Mouse (Mus musculus) lung, embryonic 16.5 days (tissue): ENCODE results near the gene Nav2. TPM values are rescaled to one million over a fixed set of nuclear protein-coding genes. Genes with fewer than 3 reads are reported as not detected.

Source experiments
- ATAC-seq: fragments of 200-750 bp; cut with Nextera tagmentation; 2 replicates; pipeline ENCODE4 v1.8.0; 2017; ENCODE audit warnings: low read depth, mild to moderate bottlenecking, moderate library complexity
- H3K27ac ChIP-seq: fragments of 300-500 bp; sonication (generic); 2 replicates; pipeline ENCODE4 v1.5.1; 2014; ENCODE audit warnings: mild to moderate bottlenecking, control low read depth, low read length
- H3K27me3 ChIP-seq: fragments of 300-500 bp; sonication (generic); 2 replicates; pipeline ENCODE4 v1.6.1; 2014; ENCODE audit warnings: low read depth, low read length, mixed read lengths; ENCODE audit not compliant: control insufficient read depth, insufficient read depth
- H3K36me3 ChIP-seq: fragments of 300-500 bp; sonication (generic); 2 replicates; pipeline ENCODE4 v1.6.1; 2014; ENCODE audit warnings: low read length; ENCODE audit not compliant: control insufficient read depth, insufficient read depth
- H3K4me1 ChIP-seq: fragments of 300-500 bp; sonication (generic); replicated peaks from 2 replicates; pipeline ENCODE4 v1.6.1; 2014; ENCODE audit warnings: low read length, mixed read lengths; ENCODE audit not compliant: control insufficient read depth, insufficient read depth
- H3K4me2 ChIP-seq: fragments of 300-500 bp; sonication (generic); 2 replicates; pipeline ENCODE4 v1.6.1; 2014; ENCODE audit warnings: low read depth, low read length, control low read depth
- H3K4me3 ChIP-seq: fragments of 300-500 bp; sonication (generic); 2 replicates; pipeline ENCODE4 v1.5.1; 2014; ENCODE audit warnings: mild to moderate bottlenecking, low read length, control low read depth
- H3K9ac ChIP-seq: fragments of 300-500 bp; sonication (generic); 2 replicates; pipeline ENCODE4 v1.6.1; 2014; ENCODE audit warnings: low read length, control low read depth
- H3K9me3 ChIP-seq: fragments of 300-500 bp; sonication (generic); 2 replicates; pipeline ENCODE4 v1.6.1; 2016; ENCODE audit warnings: low read length; ENCODE audit not compliant: control insufficient read depth
- WGBS: fragments of 180-500 bp; shearing (Covaris S2); extraction: QIAGEN DNeasy Blood & Tissue Kit; methylation state at CpG from one replicate; pipeline ENCODE4 v1.1.7; 2014; 5-methylcytosine and 5-hydroxymethylcytosine counted together
- polyA plus RNA-seq: library from polyadenylated mRNA; unstranded; fragments of >200 nt; fragmentation: Nextera tagmentation; extraction: Ambion mirVana; gene quantifications from 2 replicates; pipeline ENCODE4 v1.2.1, GENCODE M21; 2015

Gene Nav2
- polyA plus RNA-seq, 1 experiment from 2014 or later: 27.3 TPM

DNA sequence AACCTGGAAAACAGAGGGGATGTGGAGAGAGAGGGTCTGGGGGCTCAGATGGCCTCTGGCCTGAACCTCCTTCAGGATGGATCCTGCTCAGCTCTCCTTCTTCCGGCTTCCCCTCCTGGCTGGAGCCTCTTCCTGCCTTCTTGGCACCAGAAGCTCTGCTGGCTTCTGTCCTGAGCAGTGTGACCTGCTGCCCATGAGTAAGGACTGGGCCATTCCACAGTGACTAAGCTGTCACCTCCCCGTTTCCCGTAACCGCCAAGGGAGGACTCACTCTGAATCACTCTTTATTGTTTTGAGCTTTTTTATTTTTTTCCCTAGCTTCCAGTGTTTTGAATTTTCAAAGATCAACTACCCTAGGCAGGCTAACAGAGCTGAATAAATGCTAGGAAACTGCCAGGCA, 304.5 kb downstream of the Nav2 start:
- Histone ChIP-seq H3K4me2 (no peak overlapping the region), H3K9ac (no peak overlapping the region), H3K4me1 (no peaks in the 10 kb centered on the region), H3K36me3 (no peaks in the 10 kb centered on the region), H3K27ac (no peak overlapping the region), H3K4me3 (no peak overlapping the region), H3K9me3 (no peaks in the 10 kb centered on the region), H3K27me3 (no peaks in the 10 kb centered on the region)
- WGBS: 71% methylated on average over 4 of the region's 4 CpGs
- ATAC-seq: no peak

DNA sequence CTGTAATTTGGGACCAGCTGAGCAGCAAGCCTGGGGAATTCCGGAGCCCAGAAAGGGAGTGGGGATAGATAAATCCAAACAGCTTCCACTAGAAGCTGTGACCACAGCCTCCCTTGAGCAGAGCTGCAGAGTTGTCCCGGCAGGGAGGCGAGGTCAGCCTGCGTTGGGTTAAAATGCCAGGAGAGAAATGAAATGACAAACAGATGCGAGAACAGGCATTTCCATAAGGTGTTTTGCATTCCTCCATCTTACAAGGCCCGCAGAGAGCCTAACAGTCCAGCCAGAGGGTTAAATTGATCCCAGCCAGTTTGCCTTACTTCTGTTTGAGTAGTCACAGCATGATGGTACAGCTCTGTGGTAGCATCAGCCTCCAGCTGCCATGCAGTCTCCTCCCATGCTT, 309.3 kb downstream of the Nav2 start:
- Histone ChIP-seq H3K9me3 (no peaks in the 10 kb centered on the region; the same call in 1 of the 2 replicates), H3K4me1 (no peaks in the 10 kb centered on the region), H3K4me2 (no peak overlapping the region), H3K36me3 (no peaks in the 10 kb centered on the region), H3K9ac (no peak overlapping the region), H3K27me3 (no peaks in the 10 kb centered on the region), H3K27ac (no peak overlapping the region), H3K4me3 (no peak overlapping the region)
- 67% methylated on average over 6 of the region's 6 CpGs for WGBS
- ATAC-seq: no peak

DNA sequence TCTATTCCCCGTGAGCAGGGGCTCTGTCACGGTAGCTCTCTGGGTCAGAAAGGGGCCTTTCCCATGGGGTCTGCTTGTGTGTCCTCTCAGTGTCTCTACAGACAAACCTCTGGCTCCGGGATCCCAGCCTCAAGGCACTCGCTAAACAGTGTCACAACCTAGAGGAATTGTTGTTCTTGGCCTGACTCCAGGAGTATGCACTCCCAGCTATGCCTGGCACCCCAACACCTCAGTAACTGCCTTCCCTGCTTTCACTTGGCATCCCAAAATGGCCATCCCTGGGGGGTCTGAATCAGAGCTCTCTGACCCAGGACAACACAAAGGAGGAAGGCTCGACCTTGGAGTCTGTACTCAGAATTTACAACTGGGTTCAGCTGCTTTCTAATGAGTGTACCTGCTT, 317.2 kb downstream of the Nav2 start:
- Histone ChIP-seq H3K4me1 (0 out of 2 replicates have a peak, but pooled peaks cover 2% of the 10 kb centered on the region), H3K9me3 (no peaks in the 10 kb centered on the region; the same call in 1 of the 2 replicates), H3K27me3 (no peaks in the 10 kb centered on the region), H3K4me2 (no peak overlapping the region), H3K27ac (no peak overlapping the region), H3K4me3 (no peak overlapping the region), H3K9ac (no peak overlapping the region), H3K36me3 (no peaks in the 10 kb centered on the region)
- WGBS: 48% methylated on average over 5 of the region's 5 CpGs
- ATAC-seq: peak; percentile 41

DNA sequence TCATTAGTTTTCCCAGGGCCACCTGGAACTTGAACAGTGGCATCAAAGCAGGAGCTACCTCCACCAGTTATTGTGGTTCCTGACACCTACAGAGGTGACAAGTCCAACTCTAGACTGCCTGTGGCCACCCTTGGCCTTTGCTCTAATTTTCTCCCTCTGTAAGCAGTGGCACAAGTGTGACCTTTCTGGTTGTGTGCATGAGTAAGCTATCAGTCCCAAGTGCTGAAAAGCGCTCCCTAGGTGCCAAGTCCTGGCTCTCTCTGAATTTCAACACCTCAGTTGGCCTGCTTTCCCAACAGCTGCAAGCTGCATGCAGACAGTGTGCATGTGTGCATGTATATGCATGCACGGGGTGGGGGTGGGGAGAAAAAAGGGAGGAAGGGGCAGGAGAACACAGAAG, 324.5 kb downstream of the Nav2 start:
- WGBS: 79% methylated on average over 2 of the region's 2 CpGs
- ATAC-seq: no peak
- no peaks in the 10 kb centered on the region for H3K9me3 ChIP-seq

DNA sequence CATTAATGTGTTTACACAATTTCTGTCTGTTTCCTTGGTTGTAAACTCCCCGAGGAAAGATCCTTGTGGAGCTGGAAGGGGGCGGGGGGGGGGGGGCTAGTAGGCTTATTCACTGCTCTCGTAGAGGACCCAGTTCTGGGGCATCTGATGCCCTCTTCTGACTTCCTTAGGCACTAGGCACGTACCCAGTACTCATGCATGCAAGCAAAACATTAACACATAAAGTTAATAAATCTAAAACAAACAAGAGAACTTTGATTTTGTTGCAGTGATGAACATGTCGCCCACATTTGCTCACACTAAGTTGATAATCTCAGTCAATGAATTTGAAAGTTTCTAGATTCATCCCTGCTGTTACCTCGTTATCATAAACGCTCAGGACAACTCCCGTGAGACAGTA, 325.8 kb downstream of the Nav2 start:
- H3K36me3 ChIP-seq: no peaks in the 10 kb centered on the region
- no peak overlapping the region for H3K27ac ChIP-seq
- H3K9me3 ChIP-seq: no peaks in the 10 kb centered on the region
- no peak overlapping the region for H3K4me3 ChIP-seq
- H3K4me1 ChIP-seq: peaks cover 14% of the 10 kb centered on the region
- no peak overlapping the region for H3K4me2 ChIP-seq
- no peak overlapping the region for H3K9ac ChIP-seq
- ATAC-seq: no peak
- no peaks in the 10 kb centered on the region for H3K27me3 ChIP-seq
- WGBS: 52% methylated on average over 8 of the region's 8 CpGs

More for the DNA sequence above, 324.5 kb downstream of the Nav2 start:
- H3K27me3 ChIP-seq: no peaks in the 10 kb centered on the region
- H3K27ac ChIP-seq: no peak overlapping the region
- no peak overlapping the region for H3K9ac ChIP-seq
- H3K4me2 ChIP-seq: no peak overlapping the region
- H3K4me1 ChIP-seq: peaks cover 14% of the 10 kb centered on the region
- no peak overlapping the region for H3K4me3 ChIP-seq
- no peaks in the 10 kb centered on the region for H3K36me3 ChIP-seq

DNA sequence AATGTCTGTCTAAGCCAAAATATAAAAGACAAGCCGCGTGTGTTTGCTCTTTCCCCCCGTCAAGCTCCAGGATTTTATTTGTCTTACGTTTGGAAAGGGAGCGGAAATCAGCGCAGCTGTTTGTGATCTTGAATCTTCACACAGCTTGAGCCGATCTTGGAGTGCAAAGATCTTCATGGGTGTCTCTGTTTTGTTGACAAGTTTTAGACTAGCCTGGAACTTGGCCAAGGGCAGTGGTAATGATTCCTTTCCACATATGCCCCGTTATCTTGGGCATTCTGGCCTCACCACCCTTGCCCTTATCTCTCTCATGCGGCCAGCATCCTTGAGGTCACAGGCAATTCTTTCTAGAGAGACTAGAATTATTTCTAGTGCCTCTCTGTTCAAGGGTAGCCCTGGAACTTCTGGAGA, 326.8 kb downstream of the Nav2 start:
- no peaks in the 10 kb centered on the region for H3K27me3 ChIP-seq
- H3K4me3 ChIP-seq: no peak overlapping the region
- H3K4me2 ChIP-seq: no peak overlapping the region
- H3K27ac ChIP-seq: 0 out of 2 replicates have a peak overlapping the region, but pooled peaks have one; percentile 5
- peaks cover 14% of the 10 kb centered on the region for H3K4me1 ChIP-seq
- H3K9me3 ChIP-seq: no peaks in the 10 kb centered on the region
- no peaks in the 10 kb centered on the region for H3K36me3 ChIP-seq
- 0 out of 2 replicates have a peak, but pooled peaks have one; percentile 6 for ATAC-seq
- WGBS: 28% methylated on average over 9 of the region's 9 CpGs
- no peak overlapping the region for H3K9ac ChIP-seq

DNA sequence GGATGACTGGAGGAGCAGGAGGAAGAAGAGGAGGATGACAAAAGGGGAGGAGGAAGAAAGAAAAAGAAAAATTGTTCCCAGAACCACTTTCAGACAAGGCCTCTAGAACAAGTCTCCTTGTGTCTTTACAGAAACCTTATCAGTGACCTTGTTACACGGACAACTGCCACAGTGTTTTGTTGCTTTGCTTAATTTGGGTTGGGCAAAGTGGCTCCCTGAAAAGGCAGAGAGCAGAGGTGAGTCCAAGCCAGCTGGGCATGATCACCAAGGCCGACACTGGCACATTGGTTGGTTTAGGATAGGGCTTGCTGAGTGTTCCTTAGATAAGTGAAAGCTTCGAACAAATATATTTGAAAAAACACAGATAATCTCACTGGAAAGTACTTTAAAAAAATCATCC, 327.3 kb downstream of the Nav2 start:
- H3K9me3 ChIP-seq: no peaks in the 10 kb centered on the region
- H3K27me3 ChIP-seq: no peaks in the 10 kb centered on the region
- 55% methylated on average over 3 of the region's 3 CpGs for WGBS
- H3K4me3 ChIP-seq: no peak overlapping the region
- H3K4me1 ChIP-seq: peaks cover 14% of the 10 kb centered on the region
- H3K4me2 ChIP-seq: no peak overlapping the region
- no peaks in the 10 kb centered on the region for H3K36me3 ChIP-seq
- H3K9ac ChIP-seq: no peak overlapping the region
- no peak for ATAC-seq
- no peak overlapping the region for H3K27ac ChIP-seq

DNA sequence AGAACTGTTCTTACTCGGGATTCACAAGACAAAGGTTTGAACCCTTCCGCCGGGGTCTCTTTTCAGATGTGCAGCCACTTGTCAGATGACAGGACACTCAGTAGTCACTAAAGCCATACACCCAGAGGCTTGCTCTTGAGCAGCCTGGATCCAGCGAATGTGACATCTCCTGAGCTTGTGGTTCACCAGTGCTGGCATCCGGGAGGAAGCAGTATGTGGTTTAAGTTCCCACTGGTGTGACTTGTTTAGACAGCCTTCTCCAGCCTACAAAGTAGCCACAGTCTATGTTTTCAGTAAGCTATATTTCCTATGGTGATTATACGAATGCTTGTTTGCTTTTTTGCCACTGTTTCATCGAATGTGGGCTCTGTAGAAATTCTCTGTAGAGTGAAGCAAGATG, 331.9 kb downstream of the Nav2 start:
- Histone ChIP-seq H3K9ac (no peak overlapping the region), H3K27me3 (no peaks in the 10 kb centered on the region), H3K9me3 (no peaks in the 10 kb centered on the region), H3K4me1 (peaks cover 18% of the 10 kb centered on the region), H3K4me3 (no peak overlapping the region), H3K36me3 (no peaks in the 10 kb centered on the region), H3K27ac (no peak overlapping the region), H3K4me2 (no peak overlapping the region)
- WGBS: 78% methylated on average over 7 of the region's 7 CpGs
- no peak for ATAC-seq

DNA sequence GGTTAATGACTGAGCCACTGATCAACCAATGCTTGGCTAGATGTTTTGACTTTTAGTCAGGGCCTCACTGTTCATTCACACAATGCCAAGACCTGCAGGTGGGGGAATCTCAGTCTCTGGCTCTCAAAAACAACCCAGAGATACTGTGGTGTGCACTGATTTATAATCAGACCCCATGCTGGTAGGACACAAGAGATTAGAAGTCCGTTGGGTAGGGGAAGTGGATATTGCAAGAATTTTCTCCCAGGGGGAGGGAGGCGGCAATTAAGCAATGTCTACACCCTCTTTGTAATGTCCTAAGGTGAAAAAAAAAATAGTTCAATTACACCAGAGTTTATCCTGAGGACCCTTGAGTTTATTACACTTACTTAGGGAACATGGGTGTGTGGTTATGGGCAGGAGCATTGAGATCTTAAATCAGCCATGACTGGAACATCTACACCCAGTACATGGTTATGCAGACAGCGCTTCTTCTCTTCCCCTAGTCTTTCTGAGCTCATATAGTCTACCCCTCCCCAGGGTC, 332.8 kb downstream of the Nav2 start:
- ATAC-seq: no peak
- WGBS: 65% methylated on average over 3 of the region's 3 CpGs
- no peak overlapping the region for H3K9ac ChIP-seq

DNA sequence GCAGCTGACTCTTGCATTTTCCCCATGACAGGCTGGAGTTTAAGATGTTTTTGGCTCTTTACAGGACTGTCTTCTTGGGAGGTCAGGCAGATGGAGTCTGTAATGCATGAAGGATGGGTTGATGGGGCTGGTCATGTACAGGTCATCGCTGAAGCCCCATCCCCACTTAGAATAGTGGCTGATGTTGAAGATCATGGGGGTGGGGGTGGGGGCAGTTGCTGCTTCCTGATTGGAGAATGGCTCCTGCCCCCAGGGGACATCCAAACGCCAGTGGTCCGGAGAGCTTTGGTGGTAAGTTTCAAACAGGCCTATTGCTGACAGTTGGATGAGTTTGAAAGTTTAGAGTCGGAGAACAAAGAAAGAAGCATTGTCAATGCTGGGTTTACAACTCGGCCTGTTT, 333.7 kb downstream of the Nav2 start:
- H3K4me3 ChIP-seq: no peak overlapping the region
- no peak for ATAC-seq
- H3K27me3 ChIP-seq: peaks cover 9% of the 10 kb centered on the region
- no peaks in the 10 kb centered on the region for H3K9me3 ChIP-seq
- H3K27ac ChIP-seq: no peak overlapping the region
- 38% methylated on average over 5 of the region's 5 CpGs for WGBS
- peaks cover 27% of the 10 kb centered on the region for H3K4me1 ChIP-seq
- H3K36me3 ChIP-seq: no peaks in the 10 kb centered on the region
- no peak overlapping the region for H3K9ac ChIP-seq
- H3K4me2 ChIP-seq: no peak overlapping the region

More for the DNA sequence above, 332.8 kb downstream of the Nav2 start:
- H3K27ac ChIP-seq: no peak overlapping the region
- no peaks in the 10 kb centered on the region for H3K36me3 ChIP-seq
- H3K4me3 ChIP-seq: no peak overlapping the region
- H3K27me3 ChIP-seq: peaks cover under 1% of the 10 kb centered on the region
- no peak overlapping the region for H3K4me2 ChIP-seq
- peaks cover 18% of the 10 kb centered on the region for H3K4me1 ChIP-seq
- no peaks in the 10 kb centered on the region for H3K9me3 ChIP-seq
